Mouse (Mus musculus) liver, embryonic 11.5 days (tissue): Measurements from ENCODE around the gene Krt32. TPM values are rescaled to one million over a fixed set of nuclear protein-coding genes. Genes with fewer than 3 reads are reported as not detected.

Experiments
- ATAC-seq: fragments of 200-750 bp; cut with Nextera tagmentation; replicated peaks from 2 replicates; pipeline ENCODE4 v1.8.0; 2017; ENCODE audit warnings: moderate number of reproducible peaks, mild to moderate bottlenecking, moderate TSS enrichment, moderate library complexity; ENCODE audit not compliant: low FRiP score
- DNase-seq: peaks from one replicate; pipeline ENCODE4 v3.0.0-alpha.2; 2017; ENCODE audit warnings: low spot score
- H3K27ac ChIP-seq: fragments of 300-500 bp; sonication (generic); 2 replicates; pipeline ENCODE4 v1.5.1; 2014; ENCODE audit warnings: mild to moderate bottlenecking, low read depth, low read length, control low read depth
- H3K27me3 ChIP-seq: fragments of 300-500 bp; sonication (generic); replicated peaks from 2 replicates; pipeline ENCODE4 v1.6.1; 2014; ENCODE audit warnings: low read length, mixed read lengths; ENCODE audit not compliant: control insufficient read depth, insufficient read depth
- H3K36me3 ChIP-seq: fragments of 300-500 bp; sonication (generic); 2 replicates; pipeline ENCODE4 v1.6.1; 2014; ENCODE audit warnings: mild to moderate bottlenecking, low read length, moderate library complexity, mixed read lengths; ENCODE audit not compliant: control insufficient read depth, insufficient read depth
- H3K4me1 ChIP-seq: fragments of 300-500 bp; sonication (generic); replicated peaks from 2 replicates; pipeline ENCODE4 v1.6.1; 2014; ENCODE audit warnings: low read length, mixed read lengths; ENCODE audit not compliant: control insufficient read depth, insufficient read depth
- H3K4me2 ChIP-seq: fragments of 300-500 bp; sonication (generic); 2 replicates; pipeline ENCODE4 v1.6.1; 2014; ENCODE audit warnings: mild to moderate bottlenecking, control low read depth, moderate library complexity
- H3K4me3 ChIP-seq: fragments of 300-500 bp; sonication (generic); 2 replicates; pipeline ENCODE4 v1.5.1; 2014; ENCODE audit warnings: low read depth, low read length, control low read depth
- H3K9ac ChIP-seq: fragments of 300-500 bp; sonication (generic); 2 replicates; pipeline ENCODE4 v1.6.1; 2014; ENCODE audit warnings: low read depth, low read length, control low read depth
- H3K9me3 ChIP-seq: fragments of 300-500 bp; sonication (generic); 2 replicates; pipeline ENCODE4 v1.6.1; 2016; ENCODE audit warnings: low read length, inconsistent platforms, mixed read lengths; ENCODE audit not compliant: control insufficient read depth
- WGBS: fragments of 180-500 bp; shearing (Covaris S2); extraction: QIAGEN DNeasy Blood & Tissue Kit; methylation state at CpG from one replicate; pipeline ENCODE4 v1.1.7; 2014; 5-methylcytosine and 5-hydroxymethylcytosine counted together
- polyA plus RNA-seq: library from polyadenylated mRNA; unstranded; fragments of >200 nt; fragmentation: Nextera tagmentation; extraction: Ambion mirVana; gene quantifications from 2 replicates; pipeline ENCODE4 v1.2.1, GENCODE M21; 2014

Gene Krt32
- polyA plus RNA-seq, 1 experiment from 2014 or later, result not detected

DNA sequence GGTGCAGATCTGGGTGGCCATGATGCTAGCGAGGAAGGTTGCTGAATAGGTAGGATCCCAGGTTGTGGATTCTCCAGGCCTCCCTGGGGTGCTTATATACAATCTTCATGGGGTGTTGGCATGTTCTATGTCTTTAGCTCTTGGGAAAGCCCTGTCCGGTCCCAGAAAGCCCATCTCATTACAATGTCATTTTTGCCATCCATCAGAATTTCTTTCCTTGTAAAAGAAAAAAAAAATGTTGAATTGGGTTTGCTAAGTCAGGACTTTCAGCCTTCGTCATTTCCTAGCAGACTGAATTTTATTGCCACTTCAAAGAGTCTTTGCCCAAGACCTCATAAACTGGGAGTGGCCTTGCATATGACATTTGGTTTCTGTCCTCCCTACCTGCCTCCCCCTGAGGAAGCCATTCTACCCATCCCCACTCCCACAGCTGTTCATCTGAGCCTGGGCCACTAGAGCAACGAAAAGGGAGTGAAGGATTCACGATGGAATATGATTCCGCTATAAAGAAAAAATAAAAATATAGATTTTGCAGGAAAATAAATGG, 17.6 kb upstream of the Krt32 start, which contains the start of gene Krt36:
TSS of gene Krt36 (minus strand) at position 51 of the 547 bp plus-strand sequence.
- Histone ChIP-seq H3K9me3 (no peaks in the 10 kb centered on the region), H3K9ac (no peak within 1 kb of the TSS), H3K27ac (no peak within 1 kb of the TSS), H3K4me2 (no peak within 1 kb of the TSS), H3K4me1 (no peaks in the 10 kb centered on the region), H3K27me3 (no peaks in the 10 kb centered on the region), H3K36me3 (no peaks in the 10 kb centered on the region), H3K4me3 (no peak within 1 kb of the TSS)
- no peak for DNase-seq
- WGBS, result 84% methylated on average over 6 of the region's 6 CpGs
- ATAC-seq, result no peak

DNA sequence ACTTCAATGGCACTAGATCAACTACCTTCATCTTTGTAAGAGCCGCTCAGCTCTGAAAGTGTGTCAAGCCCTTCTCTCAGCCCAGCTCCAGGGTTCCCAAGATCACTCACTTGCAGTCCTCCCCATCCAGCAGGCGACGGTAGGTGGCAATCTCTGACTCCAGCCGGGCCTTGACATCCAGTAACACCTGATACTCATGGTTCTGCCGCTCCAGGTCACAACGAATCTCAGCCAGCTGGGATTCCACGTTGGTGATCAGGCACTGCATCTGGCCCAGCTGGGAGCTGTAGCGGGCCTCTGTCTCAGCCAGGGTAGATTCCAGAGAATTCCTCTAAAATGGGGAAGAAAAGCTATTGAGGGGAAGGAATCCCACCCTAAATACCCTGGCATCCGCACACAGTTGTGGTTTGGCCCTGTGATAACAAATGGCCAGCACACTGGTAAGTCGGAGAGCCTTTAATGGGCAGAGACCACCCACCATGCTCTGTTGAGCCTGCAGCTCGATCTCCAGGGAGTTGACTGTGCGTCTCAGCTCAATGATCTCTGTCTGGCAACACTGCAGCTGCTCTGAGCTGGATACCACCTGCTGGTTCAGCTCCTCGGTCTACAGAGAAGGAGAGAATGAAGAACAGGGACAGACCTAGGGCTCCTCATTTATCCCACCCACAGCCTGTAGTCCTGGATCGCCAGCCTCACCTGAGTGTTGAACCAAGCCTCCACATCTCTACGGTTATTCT, 14.8 kb upstream of the Krt32 start:
- WGBS, result 63% methylated on average over 15 of the region's 15 CpGs

DNA sequence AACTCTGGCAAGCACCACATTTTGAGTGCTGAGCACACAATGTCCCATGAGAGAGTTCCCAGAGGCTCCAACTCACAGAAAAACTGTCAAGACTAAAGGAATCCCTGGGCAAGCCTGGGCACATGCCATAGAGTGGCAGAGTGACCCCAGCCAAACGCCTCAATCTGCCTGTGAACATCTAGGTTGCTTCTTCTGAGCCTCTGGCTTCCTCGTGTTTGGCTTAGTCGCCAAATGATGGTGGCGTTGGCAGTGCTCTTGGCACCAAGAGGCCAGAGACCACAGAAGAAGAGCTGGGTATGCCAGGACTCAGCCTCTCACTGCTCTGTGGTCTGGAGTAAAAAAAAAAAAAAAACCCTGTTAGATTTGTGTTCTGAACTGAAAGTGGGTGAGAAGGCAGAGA, 12.4 kb upstream of the Krt32 start:
- Histone ChIP-seq H3K9ac (no peak overlapping the region), H3K4me2 (no peak overlapping the region), H3K4me3 (no peak overlapping the region), H3K9me3 (no peaks in the 10 kb centered on the region), H3K27me3 (no peaks in the 10 kb centered on the region), H3K27ac (no peak overlapping the region), H3K36me3 (no peaks in the 10 kb centered on the region), H3K4me1 (no peaks in the 10 kb centered on the region)
- DNase-seq, result no peak
- 73% methylated on average over 4 of the region's 4 CpGs for WGBS
- ATAC-seq, result no peak

More for the DNA sequence above, 14.8 kb upstream of the Krt32 start:
- Histone ChIP-seq H3K27me3 (no peaks in the 10 kb centered on the region), H3K4me1 (no peaks in the 10 kb centered on the region), H3K4me2 (no peak overlapping the region), H3K27ac (no peak overlapping the region), H3K9me3 (no peaks in the 10 kb centered on the region), H3K4me3 (no peak overlapping the region), H3K36me3 (no peaks in the 10 kb centered on the region), H3K9ac (no peak overlapping the region)
- no peak for ATAC-seq
- no peak for DNase-seq

DNA sequence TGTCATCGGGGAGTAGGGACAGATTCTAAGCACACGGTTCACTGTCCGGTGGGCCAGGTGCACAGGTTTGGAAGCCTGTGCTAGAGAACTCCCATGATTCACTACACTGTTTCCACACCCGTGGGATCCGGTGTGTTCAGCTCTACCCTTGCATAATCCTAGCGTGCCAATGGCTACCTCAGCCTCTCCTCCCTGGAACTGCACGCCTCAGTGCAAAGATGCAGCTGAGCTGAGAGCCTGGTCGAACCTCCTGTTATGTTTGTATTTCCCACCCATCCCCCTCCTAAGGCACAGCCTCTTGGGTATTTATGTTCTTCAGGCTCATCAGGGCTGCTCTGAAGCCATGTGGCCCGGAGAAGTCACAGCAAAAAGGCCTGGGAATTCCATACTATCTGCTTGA, 9.8 kb upstream of the Krt32 start:
- Histone ChIP-seq H3K9me3 (no peaks in the 10 kb centered on the region), H3K9ac (no peak overlapping the region), H3K4me1 (no peaks in the 10 kb centered on the region), H3K4me3 (no peak overlapping the region), H3K27me3 (no peaks in the 10 kb centered on the region), H3K36me3 (no peaks in the 10 kb centered on the region), H3K4me2 (no peak overlapping the region), H3K27ac (no peak overlapping the region)
- DNase-seq (no peak), ATAC-seq (no peak)
- 73% methylated on average over 9 of the region's 9 CpGs for WGBS

DNA sequence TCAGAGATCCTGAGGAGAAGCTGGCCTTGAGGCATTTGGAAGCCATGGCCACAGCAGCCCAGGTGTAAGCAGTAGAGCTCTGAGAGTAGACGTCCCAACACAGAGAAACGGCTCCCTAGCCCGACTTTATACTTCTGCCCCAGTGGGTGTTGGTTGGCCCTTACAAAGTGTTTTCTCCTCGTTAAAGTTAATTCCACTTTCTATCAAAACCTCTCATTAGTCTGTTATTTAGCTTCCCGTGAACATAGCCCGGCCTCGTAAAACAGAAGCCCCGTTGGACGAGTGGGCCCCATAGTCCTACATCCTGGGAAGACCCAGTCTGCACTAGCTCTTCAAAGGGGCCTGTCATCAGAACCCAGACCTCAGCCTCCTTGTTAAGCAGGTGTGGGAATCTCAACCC, 8.1 kb upstream of the Krt32 start, which contains the start of gene Krt35:
TSS of gene Krt35 (minus strand) at position 101 of the 400 bp plus-strand sequence.
- Histone ChIP-seq H3K9me3 (no peaks in the 10 kb centered on the region), H3K27ac (no peak within 1 kb of the TSS), H3K27me3 (no peaks in the 10 kb centered on the region), H3K4me2 (no peak within 1 kb of the TSS), H3K36me3 (no peaks in the 10 kb centered on the region), H3K4me1 (no peaks in the 10 kb centered on the region), H3K9ac (no peak within 1 kb of the TSS), H3K4me3 (no peak within 1 kb of the TSS)
- 83% methylated on average over 9 of the region's 9 CpGs for WGBS
- ATAC-seq, result no peak
- DNase-seq, result no peak

DNA sequence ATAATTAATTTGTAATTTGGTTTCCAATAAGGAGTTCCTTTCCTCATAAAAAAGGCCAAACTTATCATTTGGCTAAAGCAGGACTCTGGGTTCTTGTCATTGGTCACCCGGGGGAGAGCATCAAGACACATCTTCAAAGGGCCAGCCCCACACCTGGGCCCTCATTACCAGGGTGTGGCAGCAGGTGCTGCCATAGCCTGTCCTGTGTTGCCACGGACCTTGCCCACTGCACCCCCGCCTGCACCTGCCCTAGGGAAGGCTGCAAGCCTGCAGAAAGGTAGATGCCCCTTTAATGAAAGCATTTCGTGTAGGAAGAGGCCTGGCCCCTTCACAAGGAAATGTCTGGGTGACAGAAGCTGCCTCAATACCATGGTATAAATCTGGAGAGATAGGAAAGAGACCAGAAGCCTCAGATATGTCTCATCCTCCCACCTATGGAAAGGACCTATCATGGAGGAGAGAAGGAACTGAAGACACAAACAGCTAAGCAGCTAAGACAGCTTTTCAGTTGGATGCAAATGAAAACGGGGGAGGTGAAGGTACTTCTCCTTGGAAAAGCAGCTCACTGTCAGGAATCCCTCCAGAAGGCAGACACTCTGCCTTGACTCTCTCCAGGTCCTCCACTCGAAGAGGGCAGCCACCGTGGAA, 476 bp upstream of the Krt32 start:
- 66% methylated on average over 7 of the region's 7 CpGs for WGBS
- Histone ChIP-seq H3K27ac (no peak overlapping the region), H3K4me3 (no peak overlapping the region), H3K4me1 (no peaks in the 10 kb centered on the region), H3K4me2 (no peak overlapping the region), H3K27me3 (no peaks in the 10 kb centered on the region), H3K9ac (no peak overlapping the region), H3K36me3 (no peaks in the 10 kb centered on the region), H3K9me3 (no peaks in the 10 kb centered on the region)
- DNase-seq (no peak), ATAC-seq (no peak)

DNA sequence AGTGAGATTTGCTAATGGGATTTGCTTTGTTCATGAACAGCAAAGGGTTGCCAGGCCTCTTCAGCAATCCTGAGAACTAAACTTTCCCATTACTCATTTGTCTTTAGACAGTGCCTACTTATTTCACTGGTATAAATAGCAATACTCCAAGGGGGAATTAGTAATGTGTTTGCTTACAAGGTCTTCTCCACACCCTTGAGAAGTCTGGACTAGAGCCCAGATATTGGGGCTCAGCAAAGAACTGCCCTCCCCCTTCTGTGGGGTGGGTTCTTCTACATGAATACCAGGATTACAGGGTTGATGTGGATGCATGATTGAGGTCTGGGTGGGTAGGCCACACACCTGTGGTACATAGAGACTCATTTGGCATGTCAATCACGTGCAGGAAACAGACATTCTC, 14.2 kb downstream of the Krt32 start:
- 47% methylated on average over 1 of the region's 1 CpGs for WGBS
- DNase-seq (no peak), ATAC-seq (no peak)
- Histone ChIP-seq H3K27me3 (no peaks in the 10 kb centered on the region), H3K36me3 (no peaks in the 10 kb centered on the region), H3K9me3 (no peaks in the 10 kb centered on the region), H3K4me1 (no peaks in the 10 kb centered on the region), H3K4me3 (no peak overlapping the region), H3K4me2 (no peak overlapping the region), H3K27ac (no peak overlapping the region), H3K9ac (no peak overlapping the region)

DNA sequence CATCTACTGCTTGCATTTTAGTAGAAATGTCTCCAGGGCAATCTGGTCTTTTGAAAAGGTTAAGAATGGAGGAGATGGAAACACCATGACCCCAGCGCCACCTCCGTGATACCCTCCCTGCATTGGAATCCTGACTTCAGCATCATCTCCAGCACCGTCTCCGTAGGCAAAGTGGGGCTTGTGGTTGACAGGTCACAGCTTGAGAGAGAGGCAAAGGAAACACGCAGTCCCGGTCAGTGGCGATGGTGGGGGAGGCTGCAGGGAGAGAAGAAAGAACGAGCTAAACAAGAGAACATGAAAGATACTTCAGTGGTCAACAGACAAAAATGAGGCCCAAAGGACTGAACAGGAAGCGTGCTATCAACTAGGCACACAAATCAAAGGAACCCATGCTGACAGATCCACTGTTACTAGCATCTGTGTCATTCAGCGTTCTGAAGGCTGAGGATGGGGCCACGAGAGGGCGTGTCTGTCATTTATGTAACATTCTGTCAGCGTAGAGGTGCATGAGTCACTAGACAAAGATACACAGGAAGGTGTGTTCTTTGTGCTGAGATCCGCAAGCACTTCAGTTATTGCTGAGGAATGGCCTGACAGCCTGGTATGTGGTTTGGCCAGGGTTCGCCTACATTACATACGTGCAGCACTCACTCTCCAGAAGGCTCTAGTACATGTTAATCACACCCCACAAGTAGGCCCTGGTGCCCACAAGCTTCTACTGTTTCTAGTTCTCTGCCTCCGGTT, 20.6 kb downstream of the Krt32 start:
- ATAC-seq (no peak), DNase-seq (no peak)
- Histone ChIP-seq H3K4me2 (no peak overlapping the region), H3K27ac (no peak overlapping the region), H3K9ac (no peak overlapping the region), H3K4me1 (no peaks in the 10 kb centered on the region), H3K36me3 (no peaks in the 10 kb centered on the region), H3K27me3 (no peaks in the 10 kb centered on the region), H3K4me3 (no peak overlapping the region), H3K9me3 (no peaks in the 10 kb centered on the region)
- 79% methylated on average over 17 of the region's 17 CpGs for WGBS
